13 mouse cellular contexts compared by ENCODE assay signal in genomic region chr17:27718250-27718649, GRCm38 (mm10). TPM values are rescaled to one million over a fixed set of nuclear protein-coding genes. Genes with fewer than 3 reads are reported as not detected.
DNase-seq lines count a peak whose midpoint lies in the region; ATAC-seq and TF ChIP-seq lines count a peak whose summit lies in the region.
"Had no signal": no experiment of that assay in that cellular context is flagged by ENCODE, and none has a peak within 500 bp of the region (broad histone marks: within the 10 kb centered on the region; RNA-seq: fewer than 3 reads in every experiment).

No protein-coding gene starts in this region.

- H3K4me1 ChIP-seq in hindbrain, embryonic 11.5 days (replicated peaks; ENCODE audit: control insufficient read depth, insufficient read depth, low read length): no peaks in the 10 kb centered on the region
- peaks cover 46% of the 10 kb centered on the region for H3K4me1 ChIP-seq in hindbrain, embryonic 10.5 days (replicated peaks)
- H3K4me1 ChIP-seq in lung, adult 2 months (ENCODE audit: control insufficient read depth, insufficient read depth, low read length): no peaks in the 10 kb centered on the region
- peaks cover 24% of the 10 kb centered on the region for H3K4me1 ChIP-seq in limb, embryonic 10.5 days

- no peaks in the 10 kb centered on the region for H3K9me3 ChIP-seq in hindbrain, embryonic 11.5 days (ENCODE audit: control insufficient read depth, low read length)
- H3K9me3 ChIP-seq in hindbrain, embryonic 10.5 days: no peaks in the 10 kb centered on the region
- no peaks in the 10 kb centered on the region for H3K9me3 ChIP-seq in limb, embryonic 10.5 days (replicated peaks)
- H3K9me3 ChIP-seq: G1E had no signal

- H3K9ac ChIP-seq in hindbrain, embryonic 11.5 days (ENCODE audit: low read depth, low read length): no peak overlapping the region
- H3K9ac ChIP-seq: liver, embryonic 14.5 days had no signal

- H3K4me3 ChIP-seq in hindbrain, embryonic 11.5 days (ENCODE audit: low read depth, low read length): no peak overlapping the region
- H3K4me3 ChIP-seq in hindbrain, embryonic 10.5 days: no peak overlapping the region
- no peak overlapping the region for H3K4me3 ChIP-seq in lung, adult 2 months (replicated peaks; ENCODE audit: extremely low read depth, low read depth, low read length)
- no peak overlapping the region for H3K4me3 ChIP-seq in limb, embryonic 10.5 days

- TF ChIP-seq CTCF in lung, adult 2 months (IDR thresholded peaks at IDR 0.05; ENCODE audit: insufficient read depth, low read length): no peak

- no peak overlapping the region for H3K4me2 ChIP-seq in hindbrain, embryonic 11.5 days (replicated peaks; ENCODE audit: low read depth, low read length)

- H3K27ac ChIP-seq in hindbrain, embryonic 11.5 days (ENCODE audit: low read depth, low read length): no peak overlapping the region
- H3K27ac ChIP-seq in hindbrain, embryonic 10.5 days: no peak overlapping the region
- 0 out of 2 replicates have a peak overlapping the region, but pooled peaks have one; percentile 10 for H3K27ac ChIP-seq in limb, embryonic 10.5 days
- H3K27ac ChIP-seq: liver, embryonic 14.5 days had no signal

- WGBS in hindbrain, embryonic 11.5 days: 63% methylated on average over 5 of the region's 5 CpGs
- 54% methylated on average over 5 of the region's 5 CpGs for WGBS in hindbrain, embryonic 10.5 days
- WGBS in lung, adult 2 months: 54% methylated on average over 5 of the region's 5 CpGs
- 63% methylated on average over 5 of the region's 5 CpGs for WGBS in limb, embryonic 10.5 days

- DNase-seq in hindbrain, embryonic 11.5 days (ENCODE audit: low spot score): peak; percentile 34
- no peak for DNase-seq in hindbrain, embryonic 10.5 days (ENCODE audit: low spot score)
- peak; percentile 43 for DNase-seq in lung, postnatal 10 days
- no peak for DNase-seq in lung, adult 2 months
- peak; percentile 44 for DNase-seq in brain, adult 2 months (ENCODE audit: low read depth, low spot score)
- no peak for DNase-seq in limb, embryonic 10.5 days (ENCODE audit: low spot score)
- no peak for DNase-seq in spleen, postnatal 36 days (ENCODE audit: low spot score in 2 of 2)
- DNase-seq: cerebellum, postnatal 36 days; gastrocnemius, postnatal 25 days; heart, postnatal 36 days had no signal

- H3K27me3 ChIP-seq in hindbrain, embryonic 11.5 days (ENCODE audit: control insufficient read depth, insufficient read depth, low read length): peaks cover 3% of the 10 kb centered on the region; the same call in 1 of the 2 replicates
- peaks cover 35% of the 10 kb centered on the region for H3K27me3 ChIP-seq in hindbrain, embryonic 10.5 days (ENCODE audit: insufficient read depth, poor library complexity, severe bottlenecking)
- peaks cover 38% of the 10 kb centered on the region for H3K27me3 ChIP-seq in limb, embryonic 10.5 days (ENCODE audit: low read depth, poor library complexity, severe bottlenecking)

- no peak for TF ChIP-seq POLR2A in lung, adult 2 months (IDR thresholded peaks at IDR 0.05; ENCODE audit: borderline replicate concordance, extremely low read depth, low read depth, low read length)

- no peak for ATAC-seq in hindbrain, embryonic 11.5 days (ENCODE audit: low FRiP score)
- no peak for ATAC-seq in CD4-positive, CD25-positive, alpha-beta regulatory T cell, adult 4 months

- no peaks in the 10 kb centered on the region for H3K36me3 ChIP-seq in hindbrain, embryonic 11.5 days (ENCODE audit: control insufficient read depth, insufficient read depth, low read length)
- no peaks in the 10 kb centered on the region for H3K36me3 ChIP-seq in hindbrain, embryonic 10.5 days
- no peaks in the 10 kb centered on the region for H3K36me3 ChIP-seq in limb, embryonic 10.5 days
- H3K36me3 ChIP-seq: G1E had no signal

RNA-seq across cellular contexts. Expression of gene Spdef, which starts 10.5 kb away (rescaled TPM):
- 0.17 TPM in 1 of 2 replicates, not detected in the other for polyA plus RNA-seq in hindbrain, embryonic 11.5 days (2014; fragmentation: Nextera tagmentation; extraction: Ambion mirVana)
- polyA plus RNA-seq in hindbrain, embryonic 10.5 days (2016; fragmentation: Nextera tagmentation; extraction: Ambion mirVana): 0.13 and 0.31 TPM in 2 replicates
- 4.4 and 6.9 TPM in 2 replicates for polyA plus RNA-seq in lung, adult 2 months (2012; rRNA removed)
- 0.26 TPM in 1 of 2 replicates, not detected in the other for polyA plus RNA-seq in limb, embryonic 10.5 days (2016; fragmentation: Nextera tagmentation; extraction: Ambion mirVana)
- not detected for polyA plus RNA-seq in CD4-positive, CD25-positive, alpha-beta regulatory T cell, adult 4 months (2017; shearing (Covaris generic))
- polyA plus RNA-seq: liver, embryonic 14.5 days had no signal

Comparison
In these comparisons a context has a peak if more than half of its experiments do, and no peak if none do; other contexts are left out.
1. DNase-seq: peak in hindbrain, embryonic 11.5 days (single experiment), lung, postnatal 10 days (single experiment) and brain, adult 2 months (single experiment); none in hindbrain, embryonic 10.5 days (single experiment), lung, adult 2 months (single experiment), limb, embryonic 10.5 days (single experiment) and spleen, postnatal 36 days (0 of 2).